Mouse (Mus musculus) lung, embryonic 14.5 days (tissue): Measurements from ENCODE around the gene Ankrd45. TPM values are rescaled to one million over a fixed set of nuclear protein-coding genes. Genes with fewer than 3 reads are reported as not detected.
"Not testable (repeated sequence)": the region's sequence is repeated elsewhere in the genome, so short reads cannot be mapped to it uniquely, and the experiment has no call there.

Source experiments
- ATAC-seq: fragments of 200-750 bp; cut with Nextera tagmentation; 2 replicates; pipeline ENCODE4 v1.8.0; 2017; ENCODE audit warnings: mild to moderate bottlenecking, moderate TSS enrichment, moderate library complexity; ENCODE audit not compliant: insufficient read depth
- DNase-seq: peaks from one replicate; pipeline ENCODE4 v3.0.0-alpha.2; 2015
- H3K27ac ChIP-seq: fragments of 300-500 bp; sonication (generic); 2 replicates; pipeline ENCODE4 v1.5.1; 2014; ENCODE audit warnings: low read depth, mild to moderate bottlenecking, moderate library complexity
- H3K27me3 ChIP-seq: fragments of 300-500 bp; sonication (generic); 2 replicates; pipeline ENCODE4 v1.6.1; 2014; ENCODE audit warnings: low read length, control low read depth; ENCODE audit not compliant: insufficient read depth
- H3K36me3 ChIP-seq: fragments of 300-500 bp; sonication (generic); 2 replicates; pipeline ENCODE4 v1.6.1; 2014; ENCODE audit warnings: control low read depth; ENCODE audit not compliant: insufficient read depth
- H3K4me1 ChIP-seq: fragments of 300-500 bp; sonication (generic); 2 replicates; pipeline ENCODE4 v1.6.1; 2014; ENCODE audit warnings: antibody characterized with exemption, control low read depth; ENCODE audit not compliant: insufficient read depth
- H3K4me2 ChIP-seq: fragments of 300-500 bp; sonication (generic); 2 replicates; pipeline ENCODE4 v1.6.1; 2014; ENCODE audit warnings: mild to moderate bottlenecking
- H3K4me3 ChIP-seq: fragments of 300-500 bp; sonication (generic); 2 replicates; pipeline ENCODE4 v1.5.1; 2014; ENCODE audit warnings: low read depth, low read length
- H3K9ac ChIP-seq: fragments of 300-500 bp; sonication (generic); 2 replicates; pipeline ENCODE4 v1.6.1; 2014
- H3K9me3 ChIP-seq: fragments of 300-500 bp; sonication (generic); 2 replicates; pipeline ENCODE4 v1.6.1; 2016; ENCODE audit warnings: low read depth, low read length, control low read depth
- CTCF ChIP-seq: IDR thresholded peaks from 2 replicates; pipeline ENCODE4 v1.5.1; 2016; ENCODE audit warnings: antibody characterized with exemption, low read depth
- WGBS: fragments of 180-500 bp; shearing (Covaris S2); extraction: QIAGEN DNeasy Blood & Tissue Kit; methylation state at CpG from one replicate; pipeline ENCODE4 v1.1.7; 2014; 5-methylcytosine and 5-hydroxymethylcytosine counted together
- polyA plus RNA-seq: library from polyadenylated mRNA; unstranded; fragments of >200 nt; fragmentation: Nextera tagmentation; extraction: Ambion mirVana; gene quantifications from 2 replicates; pipeline ENCODE4 v1.2.1, GENCODE M21; 2014

Ankrd45 gene
- polyA plus RNA-seq, 1 experiment from 2014 or later = 1.0 TPM

GRCm38 (mm10) chr1:161190253-161190910 is 47.9 kb downstream of the Ankrd45 start:
- Histone ChIP-seq H3K4me3 (no peak overlapping the region), H3K4me1 (no peaks in the 10 kb centered on the region), H3K9me3 (no peaks in the 10 kb centered on the region), H3K9ac (no peak overlapping the region), H3K27me3 (no peaks in the 10 kb centered on the region), H3K36me3 (no peaks in the 10 kb centered on the region), H3K27ac (no peak overlapping the region), H3K4me2 (no peak overlapping the region)
- TF ChIP-seq CTCF = no peak
- whole genome bisulfite sequencing = 65% methylated on average over 9 of the region's 9 CpGs
- no peak for DNase-seq
- ATAC-seq = no peak

DNA sequence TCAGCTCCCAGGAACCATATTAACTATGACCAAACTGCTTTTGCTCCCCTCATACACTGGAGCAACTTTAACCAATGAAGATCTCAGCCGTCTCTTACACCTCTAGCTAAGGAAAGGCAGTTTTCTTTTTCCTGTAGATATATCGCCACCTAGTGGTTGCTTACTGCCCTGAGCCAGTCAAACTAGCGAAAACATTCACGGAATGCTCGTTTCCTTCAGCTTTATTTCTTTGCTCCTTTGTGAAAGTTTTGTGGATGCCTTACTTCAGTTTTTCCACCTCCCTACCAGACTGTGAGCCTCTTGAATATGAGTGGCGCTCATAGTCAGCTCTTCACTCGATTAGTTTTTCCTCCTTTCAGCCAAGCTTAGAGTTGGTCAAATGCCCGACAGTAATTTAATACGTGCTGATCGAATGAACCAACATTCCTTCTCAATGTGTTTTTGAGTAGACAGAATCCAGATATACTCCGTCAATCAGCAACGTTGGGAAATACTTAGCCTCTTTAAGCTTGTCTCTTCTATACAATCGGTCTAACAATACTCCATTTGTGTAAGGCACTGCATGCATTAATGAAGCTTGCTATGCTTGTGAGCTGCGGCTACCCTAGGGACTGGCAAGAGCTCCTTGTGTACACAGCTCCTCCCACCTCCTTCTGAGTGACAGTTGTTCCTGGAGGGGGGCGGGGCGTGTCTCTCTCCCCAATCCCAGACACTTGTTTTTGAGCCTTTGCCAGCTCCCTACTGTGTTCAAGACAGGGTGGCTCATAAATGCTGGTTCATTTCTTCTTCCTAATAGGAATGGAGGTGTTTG is 53.3 kb downstream of the Ankrd45 start:
- Histone ChIP-seq H3K27ac (peak overlapping the region; percentile 74), H3K4me2 (peak overlapping the region; percentile 70), H3K27me3 (no peaks in the 10 kb centered on the region), H3K9ac (peak overlapping the region; percentile 55), H3K4me3 (peak overlapping the region; percentile 41), H3K4me1 (no peaks in the 10 kb centered on the region), H3K9me3 (no peaks in the 10 kb centered on the region), H3K36me3 (no peaks in the 10 kb centered on the region)
- ATAC-seq (peak; percentile 98), DNase-seq (peak; percentile 97)
- under 1% methylated on average over 16 of the region's 16 CpGs for WGBS
- peak; percentile 90 for TF ChIP-seq CTCF

DNA sequence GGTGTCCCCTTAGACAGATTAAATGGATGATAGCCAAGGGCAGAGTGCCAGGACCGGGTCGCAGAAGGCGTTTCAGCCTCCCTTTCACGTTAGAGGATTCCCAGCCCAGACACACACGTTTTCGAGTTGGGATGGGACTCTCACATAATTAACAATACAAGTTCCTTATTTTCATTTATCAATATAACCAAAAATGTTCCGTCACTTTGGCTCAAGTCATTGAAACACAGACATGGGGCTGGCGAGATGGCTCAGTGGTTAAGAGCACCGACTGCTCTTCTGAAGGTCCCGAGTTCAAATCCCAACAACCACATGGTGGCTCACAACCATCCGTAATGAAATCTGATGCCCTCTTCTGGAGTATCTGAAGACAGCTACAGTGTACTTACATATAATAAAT is 53.9 kb downstream of the Ankrd45 start:
- not testable (repeated sequence) for H3K36me3 ChIP-seq, H3K27ac ChIP-seq, DNase-seq, H3K4me1 ChIP-seq, H3K9me3 ChIP-seq, ATAC-seq, H3K9ac ChIP-seq, H3K27me3 ChIP-seq
- WGBS = 48% methylated on average over 11 of the region's 11 CpGs
- Histone ChIP-seq H3K4me3 (peak overlapping the region; percentile 41), H3K4me2 (peak overlapping the region; percentile 70)

DNA sequence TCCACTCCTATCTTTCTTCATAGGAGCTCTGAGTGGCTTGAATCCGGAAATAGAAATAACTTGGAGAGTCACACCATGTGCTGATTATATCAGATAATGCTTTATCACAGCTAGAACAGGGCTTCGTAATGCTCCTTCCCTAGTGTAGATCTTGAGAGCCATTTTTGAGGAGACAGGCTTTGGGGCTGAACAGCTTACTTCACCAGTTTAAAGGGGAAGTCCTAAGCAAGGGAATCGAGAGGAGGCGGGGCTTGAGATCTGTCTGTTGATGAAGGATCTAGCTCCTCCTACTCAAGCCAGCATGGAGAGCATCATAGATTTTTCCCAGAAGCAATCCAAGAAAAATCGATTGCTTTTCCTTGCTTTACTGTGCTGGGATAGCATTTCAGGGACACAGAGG is 57.4 kb downstream of the Ankrd45 start:
- Histone ChIP-seq H3K4me3 (no peak overlapping the region), H3K4me2 (no peak overlapping the region), H3K27ac (no peak overlapping the region), H3K9ac (no peak overlapping the region), H3K9me3 (no peaks in the 10 kb centered on the region), H3K36me3 (no peaks in the 10 kb centered on the region), H3K27me3 (no peaks in the 10 kb centered on the region), H3K4me1 (no peaks in the 10 kb centered on the region)
- no peak for ATAC-seq
- WGBS = 67% methylated on average over 5 of the region's 5 CpGs
- TF ChIP-seq CTCF = no peak
- no peak for DNase-seq

DNA sequence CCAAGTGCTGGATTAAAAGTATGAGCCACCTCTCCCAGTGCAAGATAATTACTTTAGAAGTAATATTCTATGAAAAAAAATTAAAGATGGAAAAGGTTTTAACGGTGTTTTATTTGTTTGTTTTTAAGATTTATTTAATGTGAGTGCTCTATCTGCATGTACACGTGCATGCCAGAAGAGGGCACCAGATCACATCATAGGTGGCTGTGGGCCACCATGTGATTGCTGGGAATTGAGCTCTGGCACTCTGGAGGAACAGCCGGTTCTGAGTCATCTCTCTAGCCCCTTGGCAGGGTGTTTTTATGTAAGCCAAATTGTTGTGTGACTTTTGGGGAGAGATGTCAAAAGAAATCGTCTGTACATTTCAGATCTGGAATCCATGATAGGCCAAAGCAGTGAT is 72.0 kb downstream of the Ankrd45 start:
- DNase-seq (peak; percentile 33), ATAC-seq (no peak)
- Histone ChIP-seq H3K4me2 (no peak overlapping the region), H3K4me3 (no peak overlapping the region), H3K4me1 (no peaks in the 10 kb centered on the region), H3K9ac (no peak overlapping the region), H3K27me3 (no peaks in the 10 kb centered on the region), H3K9me3 (no peaks in the 10 kb centered on the region), H3K27ac (no peak overlapping the region), H3K36me3 (no peaks in the 10 kb centered on the region)
- 23% methylated on average over 4 of the region's 4 CpGs for WGBS
- TF ChIP-seq CTCF = peak; percentile 61

DNA sequence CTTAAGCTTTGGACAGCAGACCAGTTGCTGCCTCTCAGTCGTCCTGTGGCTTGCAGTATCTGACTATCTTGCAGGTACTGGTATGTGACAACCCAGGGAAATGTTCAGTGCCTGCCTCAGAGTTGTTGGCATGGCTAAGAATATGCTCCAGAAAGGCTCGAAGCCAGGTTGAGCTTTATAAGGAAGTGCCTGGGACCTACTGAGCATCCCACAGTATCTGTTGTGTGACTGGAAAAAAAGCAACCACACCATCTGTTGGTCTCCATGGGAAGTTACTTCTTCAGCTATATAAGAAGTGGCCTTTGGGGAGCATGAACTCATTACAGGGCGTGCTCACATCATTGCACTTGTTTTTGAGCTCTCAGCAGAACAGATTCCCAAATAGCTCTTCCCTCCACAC is 77.3 kb downstream of the Ankrd45 start:
- Histone ChIP-seq H3K4me3 (no peak overlapping the region), H3K27me3 (no peaks in the 10 kb centered on the region), H3K4me2 (no peak overlapping the region), H3K9ac (no peak overlapping the region), H3K9me3 (no peaks in the 10 kb centered on the region), H3K27ac (no peak overlapping the region), H3K36me3 (no peaks in the 10 kb centered on the region), H3K4me1 (no peaks in the 10 kb centered on the region)
- 59% methylated on average over 3 of the region's 3 CpGs for WGBS
- DNase-seq (no peak), ATAC-seq (no peak)
- no peak for TF ChIP-seq CTCF

Other genes with a start within 250 kb of the Ankrd45 start
- 11.1 and 11.4 TPM in 2 replicates for gene Rc3h1, start 236.3 kb upstream of the Ankrd45 start, polyA plus RNA-seq
- 1.3 and 1.6 TPM in 2 replicates for gene Serpinc1, start 164.1 kb upstream of the Ankrd45 start, polyA plus RNA-seq
- 9.5 and 12.2 TPM in 2 replicates for gene Zbtb37, start 107.8 kb upstream of the Ankrd45 start, polyA plus RNA-seq
- 37.0 and 42.4 TPM in 2 replicates for gene Dars2, start 72.0 kb upstream of the Ankrd45 start, polyA plus RNA-seq
- 35.9 and 38.0 TPM in 2 replicates for gene Cenpl, start 72.0 kb upstream of the Ankrd45 start, polyA plus RNA-seq
- gene Klhl20, start 11.2 kb upstream of the Ankrd45 start, polyA plus RNA-seq = 17.7 and 18.5 TPM in 2 replicates
- not detected in 2 replicates for gene Tex50, start 16.6 kb downstream of the Ankrd45 start, polyA plus RNA-seq
- 610 and 627 TPM in 2 replicates for gene Prdx6, start 108.5 kb downstream of the Ankrd45 start, polyA plus RNA-seq